Mouse (Mus musculus) left cerebral cortex, adult 9 months (tissue): ENCODE measurements around the gene Afg3l1.
"Not testable (repeated sequence)": the region's sequence is repeated elsewhere in the genome, so short reads cannot be mapped to it uniquely, and the experiment has no call there.

Source experiments
- DNase-seq, 2 experiments: peaks; one replicate each; pipeline ENCODE4 v3.0.0; 2022; ENCODE audit warnings: low spot score in 2 of 2

Gene Afg3l1

GRCm38 (mm10) chr8:123477737-123478258 lies at the start of gene Afg3l1:
Gene Afg3l1, plus strand, starts transcription at chr8:123477903.
- peak; percentile 82 to 93 for DNase-seq

GRCm38 (mm10) chr8:123428343-123428893 lies 49.3 kb upstream of the Afg3l1 start:
- DNase-seq: no peak

- DNase-seq: no peak
Observed at GRCm38 (mm10) chr8:123428939-123429721, 48.6 kb upstream of the Afg3l1 start.

GRCm38 (mm10) chr8:123429722-123430013 lies 48.0 kb upstream of the Afg3l1 start:
- not testable (repeated sequence) for DNase-seq

GRCm38 (mm10) chr8:123430936-123431335 lies 46.8 kb upstream of the Afg3l1 start:
- not testable (repeated sequence) for DNase-seq

- DNase-seq: no peak
Observed at GRCm38 (mm10) chr8:123431616-123432365, 45.9 kb upstream of the Afg3l1 start.

- no peak for DNase-seq
Observed at GRCm38 (mm10) chr8:123432381-123432780, 45.3 kb upstream of the Afg3l1 start.

- DNase-seq: not testable (repeated sequence)
Observed at GRCm38 (mm10) chr8:123433241-123433974, 44.3 kb upstream of the Afg3l1 start.

GRCm38 (mm10) chr8:123441788-123442187 lies 35.9 kb upstream of the Afg3l1 start:
- no peak for DNase-seq

- no peak for DNase-seq
Observed at GRCm38 (mm10) chr8:123442351-123442750, 35.4 kb upstream of the Afg3l1 start.

GRCm38 (mm10) chr8:123442871-123443575 lies 34.7 kb upstream of the Afg3l1 start:
- peak; percentile 79 to 95 for DNase-seq

GRCm38 (mm10) chr8:123443576-123443921 lies 34.2 kb upstream of the Afg3l1 start:
- no peak for DNase-seq

- no peak for DNase-seq
Observed at GRCm38 (mm10) chr8:123444131-123444530, 33.6 kb upstream of the Afg3l1 start.

GRCm38 (mm10) chr8:123445981-123446380 lies 31.7 kb upstream of the Afg3l1 start:
- DNase-seq: no peak

- DNase-seq: no peak
Observed at GRCm38 (mm10) chr8:123446799-123447198, 30.9 kb upstream of the Afg3l1 start.

GRCm38 (mm10) chr8:123450783-123451182 lies 26.9 kb upstream of the Afg3l1 start:
- DNase-seq: no peak

GRCm38 (mm10) chr8:123451747-123452146 lies 26.0 kb upstream of the Afg3l1 start:
- not testable (repeated sequence) for DNase-seq

- DNase-seq: no peak
Observed at GRCm38 (mm10) chr8:123452149-123452548, 25.6 kb upstream of the Afg3l1 start.

- no peak for DNase-seq
Observed at GRCm38 (mm10) chr8:123453291-123453690, 24.4 kb upstream of the Afg3l1 start.

GRCm38 (mm10) chr8:123453951-123454350 lies 23.8 kb upstream of the Afg3l1 start:
- DNase-seq: no peak

- no peak for DNase-seq
Observed at GRCm38 (mm10) chr8:123454559-123454958, 23.1 kb upstream of the Afg3l1 start.
